Mouse (Mus musculus) adrenal gland, adult 8-10 months (tissue): ENCODE measurements around the gene Gsc. TPM values are rescaled to one million over a fixed set of nuclear protein-coding genes. Genes with fewer than 3 reads are reported as not detected.

Experiments
- DNase-seq: peaks from one replicate; pipeline ENCODE4 v3.0.0; 2022
- total RNA-seq, 4 experiments: library from RNA; stranded (reverse); gene quantifications; 2 replicates each; pipeline ENCODE4 v1.2.4; 2022

Gene Gsc
- under 1 TPM in 1 of 4 experiments, not detected in 3; 0.21 TPM for total RNA-seq

DNA sequence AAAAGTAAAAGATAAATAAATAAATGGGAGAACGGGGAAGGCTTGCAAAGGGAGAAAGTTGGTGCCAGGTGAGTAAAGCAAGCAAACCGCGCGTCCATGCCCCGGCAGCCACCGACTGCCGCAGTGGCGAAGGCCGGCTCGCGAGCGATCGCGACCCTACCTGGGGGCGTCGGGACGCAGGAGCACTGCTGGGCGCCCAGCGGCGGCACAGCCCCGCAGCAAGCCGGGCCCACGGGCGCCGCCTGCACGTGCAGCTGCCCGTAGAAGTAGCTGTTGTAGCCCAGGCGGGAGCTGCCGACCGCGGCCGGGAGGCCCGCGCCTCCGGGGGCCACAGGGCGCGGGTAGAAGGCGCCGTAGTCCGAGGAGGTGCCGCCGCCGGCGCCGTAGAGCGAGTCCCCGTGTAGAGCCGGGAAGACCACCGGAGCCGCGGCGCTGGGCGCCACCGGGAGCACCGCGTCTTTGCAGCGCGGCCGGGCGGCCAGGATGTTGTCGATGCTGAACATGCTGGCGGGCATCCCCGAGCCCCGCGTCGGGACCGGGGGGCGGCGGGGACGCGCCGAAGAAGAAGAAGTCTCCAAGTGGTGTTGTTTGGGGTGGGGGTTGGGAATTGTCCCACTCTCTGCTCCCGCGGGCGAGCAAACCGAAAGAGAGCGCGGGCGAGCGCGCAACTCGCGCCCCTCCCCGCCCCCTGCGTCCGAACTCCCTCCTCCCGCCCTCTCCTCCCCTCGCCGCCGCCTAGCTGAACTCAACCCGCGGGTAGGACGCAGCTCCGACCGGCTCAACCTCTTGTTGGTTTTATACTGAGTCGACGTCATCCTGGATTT lies at the start of gene Gsc:
Gene Gsc, minus strand, starts transcription at position 730 of the 824 bp plus-strand sequence.
- no peak for DNase-seq

GRCm38 (mm10) chr12:104519721-104520120 lies 46.6 kb upstream of the Gsc start:
- DNase-seq = no peak

GRCm38 (mm10) chr12:104507911-104508310 lies 34.8 kb upstream of the Gsc start:
- DNase-seq = no peak

DNA sequence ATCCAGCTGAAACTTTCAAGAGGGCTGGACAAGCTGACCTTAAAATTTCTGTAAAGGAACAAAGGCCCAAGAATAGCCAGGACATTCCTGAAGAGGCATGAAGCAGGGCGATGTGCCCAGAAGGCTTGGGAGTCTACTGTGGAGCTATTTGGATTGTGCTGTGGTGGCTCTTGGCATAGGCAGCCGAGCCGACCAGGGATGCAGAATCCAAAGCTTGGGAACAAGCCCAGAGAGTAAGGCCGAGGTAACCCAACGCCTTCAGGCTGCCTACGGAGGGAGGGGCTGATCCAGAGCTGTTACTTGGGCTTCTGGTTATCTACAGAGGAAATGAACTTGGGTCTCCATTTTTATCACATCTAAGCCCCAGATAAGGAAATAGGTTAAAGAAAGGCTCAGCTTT lies 18.9 kb upstream of the Gsc start:
- DNase-seq = no peak

GRCm38 (mm10) chr12:104486205-104486604 lies 13.1 kb upstream of the Gsc start:
- no peak for DNase-seq

DNA sequence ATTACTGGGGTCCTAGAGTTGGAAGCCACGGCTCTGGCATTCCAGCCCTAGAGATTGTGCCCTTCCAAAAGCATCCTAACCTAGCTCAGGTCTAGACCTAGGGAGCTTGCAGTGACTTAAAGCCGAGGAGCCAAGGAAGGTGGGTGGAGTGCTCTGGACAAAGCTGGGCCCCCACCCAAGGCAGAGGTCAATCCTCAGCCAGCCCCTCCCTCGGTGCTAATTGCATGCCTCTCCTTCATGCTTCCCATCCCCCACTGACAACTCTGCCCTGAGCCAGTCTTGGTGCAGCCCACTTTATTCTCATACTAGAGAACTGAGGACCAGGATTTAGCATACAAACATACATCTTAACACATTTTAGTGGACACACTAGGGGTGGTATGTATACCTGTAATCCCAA lies 12.0 kb upstream of the Gsc start:
- DNase-seq = no peak

- DNase-seq = no peak
Measured at GRCm38 (mm10) chr12:104481007-104481406, 7.9 kb upstream of the Gsc start.

- no peak for DNase-seq
Measured at GRCm38 (mm10) chr12:104478193-104478592, 5.1 kb upstream of the Gsc start.

DNA sequence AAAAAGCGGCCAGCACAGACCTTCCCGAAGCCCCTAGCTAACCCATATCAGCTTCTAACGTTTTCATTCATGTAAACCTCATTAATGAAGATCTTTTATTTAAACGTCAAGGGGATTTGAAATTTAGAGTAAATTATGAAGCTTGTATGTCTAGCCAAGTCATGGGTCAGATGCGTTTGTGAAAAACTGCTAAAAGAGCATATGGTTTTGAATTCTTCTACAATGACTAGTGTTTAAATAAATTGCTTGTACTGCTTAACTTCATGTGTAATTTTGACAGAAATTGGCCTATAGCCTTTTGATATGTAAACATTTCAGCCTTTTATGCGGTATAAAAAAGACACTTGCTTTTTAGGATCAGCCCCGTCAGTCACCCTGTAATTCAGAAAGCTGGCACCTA lies 4.4 kb upstream of the Gsc start:
- DNase-seq = no peak

DNA sequence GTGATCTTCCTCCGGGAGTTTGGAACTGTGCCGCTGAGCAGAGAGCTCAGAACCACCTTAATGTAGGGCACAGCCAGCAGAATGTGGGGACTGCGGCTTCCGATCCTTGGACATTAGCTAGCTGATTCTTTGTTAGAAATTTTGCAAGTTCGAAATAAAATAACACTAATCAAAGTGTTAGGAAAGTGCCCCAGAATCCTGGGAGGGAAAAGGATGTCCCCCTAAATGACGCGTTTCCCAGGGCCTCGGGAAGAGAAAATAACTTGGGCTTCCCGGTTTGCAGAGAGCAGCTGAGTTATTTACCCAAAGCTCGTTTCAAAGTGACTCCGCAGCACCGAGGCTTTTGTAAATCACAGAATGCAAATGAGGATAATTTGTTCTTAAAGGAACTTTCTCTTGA lies 3.9 kb upstream of the Gsc start:
- DNase-seq = no peak

GRCm38 (mm10) chr12:104475946-104476345 lies 2.8 kb upstream of the Gsc start:
- no peak for DNase-seq

DNA sequence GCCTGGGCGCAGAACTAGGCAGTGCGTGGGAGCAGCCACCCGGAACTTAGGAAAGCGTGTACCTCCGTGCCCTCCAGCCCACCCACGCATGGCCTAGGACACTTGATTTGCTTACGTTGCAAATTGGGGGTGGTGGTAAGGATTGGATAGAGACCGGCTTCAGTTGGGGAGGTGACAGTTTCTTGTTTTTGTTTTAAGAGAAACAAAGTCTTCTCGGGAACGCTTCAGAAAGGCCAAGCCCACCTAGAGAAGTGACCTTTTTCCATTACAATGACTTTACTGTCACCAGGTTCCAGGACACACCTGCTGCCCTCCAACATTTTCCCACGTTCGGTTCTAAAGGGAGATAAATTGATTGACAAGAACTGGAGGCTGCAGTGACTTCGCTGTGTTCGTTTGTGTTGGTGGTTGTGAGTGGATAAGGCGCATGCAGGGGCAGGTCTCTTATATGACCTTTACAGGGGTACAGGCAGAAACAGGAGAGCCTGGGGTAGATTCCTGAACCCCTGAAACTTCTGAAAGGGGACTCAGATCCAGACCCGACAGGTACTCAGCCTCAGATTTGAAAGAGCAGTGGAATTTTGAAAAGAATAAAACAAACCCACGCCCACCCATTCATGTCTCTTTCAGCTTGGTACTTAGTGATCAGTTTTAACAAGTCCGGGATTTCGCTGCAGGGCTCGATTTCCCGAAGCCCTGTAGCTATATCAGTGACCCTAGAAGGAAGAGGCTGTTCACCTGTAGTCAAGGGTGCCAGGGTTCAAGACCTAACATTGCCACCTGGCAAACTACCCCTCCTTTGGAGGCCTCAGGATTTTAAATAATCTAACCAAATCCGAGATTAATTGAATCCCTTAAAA lies 2.0 kb upstream of the Gsc start:
- DNase-seq = no peak

GRCm38 (mm10) chr12:104474191-104474871 lies 1.2 kb upstream of the Gsc start:
- no peak for DNase-seq

DNA sequence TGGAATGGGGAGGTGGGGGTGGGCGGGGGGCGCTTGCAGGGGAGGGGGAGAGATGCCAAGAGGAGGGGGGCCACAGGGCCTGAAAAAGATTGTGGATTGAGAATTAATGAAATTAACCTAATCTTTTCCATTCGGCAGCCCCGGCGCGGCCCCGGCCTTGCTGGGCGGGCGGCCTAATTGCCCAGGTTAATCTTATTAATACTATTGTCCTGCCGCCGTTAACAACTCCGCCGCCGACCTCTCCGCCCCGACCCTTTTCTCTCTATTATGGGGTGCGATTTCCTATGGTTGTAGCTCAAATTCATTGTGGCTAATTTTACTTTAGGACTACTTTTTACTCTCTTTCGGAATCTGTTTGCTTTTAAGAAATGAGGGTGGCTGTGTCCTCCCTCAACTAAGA lies 362 bp upstream of the Gsc start:
- DNase-seq = no peak

DNA sequence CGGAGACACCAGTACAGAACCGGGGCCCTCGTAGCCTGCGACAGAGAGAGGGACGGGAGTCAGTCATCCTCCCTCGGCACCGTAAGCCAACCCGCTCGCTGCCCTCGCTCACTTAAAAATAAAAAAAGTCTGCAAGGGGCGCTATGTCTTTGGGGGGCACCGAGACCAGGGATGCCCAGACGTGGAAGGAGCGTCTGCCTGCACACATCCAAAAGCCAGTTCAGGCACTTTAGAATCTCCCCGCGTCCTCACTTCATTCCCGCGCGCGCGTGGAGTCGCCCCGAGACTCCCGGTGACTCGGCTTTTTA lies 958 bp downstream of the Gsc start:
- DNase-seq = no peak

DNA sequence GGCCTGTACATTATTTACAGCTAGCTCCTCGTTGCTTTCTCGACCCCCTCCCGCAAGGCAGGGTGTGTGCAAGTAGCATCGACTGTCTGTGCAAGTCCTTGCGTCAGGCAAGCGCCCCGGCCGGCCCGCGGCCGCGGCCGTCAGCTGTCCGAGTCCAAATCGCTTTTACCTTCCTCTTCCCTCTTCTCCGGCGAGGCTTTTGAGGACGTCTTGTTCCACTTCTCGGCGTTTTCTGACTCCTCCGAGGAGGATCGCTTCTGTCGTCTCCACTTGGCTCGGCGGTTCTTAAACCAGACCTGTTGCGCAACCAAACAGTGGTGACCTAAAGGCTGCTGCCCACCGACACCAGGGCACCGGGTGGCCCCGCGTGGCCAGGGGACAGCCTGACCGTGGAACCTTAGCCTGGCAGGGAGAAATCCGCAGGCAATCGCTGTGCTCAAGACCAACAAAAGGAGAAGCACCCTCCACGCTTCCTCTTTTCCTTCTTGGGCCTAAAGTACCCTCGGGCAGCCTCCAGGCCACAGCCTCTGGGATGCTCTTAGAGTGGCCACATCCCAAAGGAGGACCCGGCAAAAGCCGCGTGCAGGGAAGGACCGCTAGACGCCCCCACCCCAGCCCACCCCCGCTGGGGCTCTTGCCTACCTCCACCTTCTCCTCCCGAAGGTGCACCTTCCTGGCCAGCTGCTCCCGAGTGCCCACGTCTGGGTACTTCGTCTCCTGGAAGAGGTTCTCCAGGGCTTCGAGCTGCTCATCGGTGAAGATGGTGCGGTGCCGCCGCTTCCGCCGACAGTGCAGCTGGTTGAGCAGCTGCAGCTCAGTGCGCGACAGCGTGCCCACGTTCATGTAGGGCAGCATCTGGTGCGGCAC lies 1.5 kb downstream of the Gsc start:
- no peak for DNase-seq

DNA sequence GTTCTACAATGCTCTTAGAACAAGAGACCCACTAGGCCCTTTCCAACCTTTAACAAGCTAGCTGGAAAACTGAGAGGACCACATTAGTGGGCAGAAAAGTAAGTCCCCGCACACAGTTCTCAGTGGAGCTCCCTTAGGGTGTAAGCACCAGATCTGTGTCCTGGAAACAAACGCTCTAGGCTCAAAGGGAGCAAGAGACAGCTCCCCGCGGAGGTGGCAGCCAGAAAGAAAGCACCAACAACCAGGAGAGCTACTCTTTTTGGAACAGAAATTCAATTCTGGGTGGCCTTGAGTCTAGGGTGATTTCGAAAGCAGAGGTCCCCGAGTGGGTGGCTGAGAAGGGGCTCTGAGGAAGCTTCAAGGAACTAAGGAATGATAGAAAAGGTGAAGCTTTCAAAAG lies 2.5 kb downstream of the Gsc start:
- DNase-seq = no peak

DNA sequence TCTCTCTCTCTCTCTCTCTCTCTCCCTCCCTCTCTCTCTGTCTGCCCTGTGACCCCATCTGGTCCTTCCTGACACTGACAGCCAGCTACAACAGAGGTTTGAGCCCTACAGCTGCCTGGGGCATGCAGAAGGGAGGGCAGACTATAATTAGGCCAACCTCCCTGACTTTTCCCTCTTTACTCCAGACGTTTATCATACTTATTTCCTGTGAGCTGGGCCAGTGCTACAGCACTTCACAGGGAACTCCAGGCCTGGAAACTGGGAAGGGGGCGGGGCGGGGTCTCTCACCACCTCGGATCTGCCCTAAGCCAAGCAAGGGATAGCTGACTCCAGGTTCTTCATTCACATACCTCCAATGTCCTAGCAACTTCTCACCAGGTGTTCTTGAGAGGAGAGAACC lies 4.3 kb downstream of the Gsc start:
- no peak for DNase-seq

GRCm38 (mm10) chr12:104467372-104467771 lies 5.8 kb downstream of the Gsc start:
- no peak for DNase-seq

DNA sequence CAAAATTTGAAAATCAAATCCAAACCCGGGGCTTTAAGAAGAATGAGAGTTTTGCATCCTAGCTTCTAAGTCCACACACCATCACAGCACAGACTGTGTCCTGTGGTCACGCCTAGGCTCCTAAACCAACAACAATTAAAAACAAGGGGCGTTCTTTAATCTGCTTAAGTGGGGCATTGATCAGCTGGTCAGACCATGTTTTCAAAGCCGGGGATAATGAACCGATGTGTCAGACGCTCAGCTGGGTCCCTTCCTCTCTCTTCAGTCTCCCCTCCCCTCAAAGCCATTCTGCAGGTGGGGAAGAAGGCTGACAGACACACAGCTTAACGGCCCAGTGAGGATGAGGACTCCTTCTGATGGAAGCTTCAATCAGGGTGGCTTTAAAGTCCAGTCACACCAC lies 6.2 kb downstream of the Gsc start:
- no peak for DNase-seq

DNA sequence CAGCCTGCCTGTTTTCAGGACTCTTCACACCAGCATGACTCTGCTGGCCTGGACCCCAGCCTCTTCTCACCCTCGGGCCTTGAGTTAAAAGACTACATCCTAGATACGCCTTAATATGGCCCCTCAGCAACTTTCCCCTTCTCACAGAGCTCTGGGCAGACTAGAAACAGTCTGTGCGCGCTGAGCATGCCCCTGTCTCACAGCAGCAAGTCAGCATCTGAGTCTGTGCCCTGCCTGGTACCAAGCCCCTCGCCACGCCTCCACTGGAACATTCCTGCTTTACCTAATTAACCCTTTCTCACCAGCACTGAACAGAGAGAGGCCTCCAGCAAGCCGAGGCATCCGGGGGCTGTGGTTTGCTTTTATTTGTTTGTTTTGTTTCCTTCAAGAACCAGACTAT lies 11.8 kb downstream of the Gsc start:
- DNase-seq = no peak

GRCm38 (mm10) chr12:104459377-104459776 lies 13.8 kb downstream of the Gsc start:
- DNase-seq = no peak
